In the genomic region with DNA sequence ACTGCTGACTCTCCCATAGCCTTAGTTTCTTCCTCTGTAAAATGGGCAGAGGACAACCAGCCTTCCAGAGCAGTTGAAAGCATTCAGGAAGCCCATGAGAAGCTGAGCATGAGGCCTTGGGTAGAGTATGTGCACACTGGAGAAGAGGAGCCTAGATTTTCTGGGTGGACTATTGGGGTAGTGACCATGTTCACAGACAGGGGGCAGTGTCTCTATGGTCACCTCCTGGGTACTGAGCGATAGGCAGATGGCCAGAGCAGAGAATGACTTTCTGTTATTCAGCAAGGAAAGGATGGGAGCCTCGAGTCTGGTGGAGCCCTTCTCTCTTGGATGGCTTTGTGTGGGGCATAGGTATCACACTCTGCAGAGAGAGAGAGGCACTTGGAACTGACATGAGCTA, we compare ENCODE assay signal across 11 mouse cellular contexts.
DNase-seq lines count a peak whose midpoint lies in the region; TF ChIP-seq lines count a peak whose summit lies in the region.
"Had no signal": no experiment of that assay in that cellular context is flagged by ENCODE, and none has a peak within 500 bp of the region (broad histone marks: within the 10 kb centered on the region; RNA-seq: fewer than 3 reads in every experiment).

No protein-coding gene starts in this region.

- peak; percentile 54 for TF ChIP-seq CTCF in kidney, adult 2 months (conservative IDR thresholded peaks at IDR 0.05; ENCODE audit: insufficient read depth, insufficient read length, low read depth, low read length)
- no peak for TF ChIP-seq CTCF in thymus, adult 2 months (IDR thresholded peaks at IDR 0.05; ENCODE audit: borderline replicate concordance, control insufficient read depth, extremely low read depth, insufficient read depth, low read length, poor library complexity)
- peak; percentile 45; the same call in 1 of the 2 replicates for TF ChIP-seq CTCF in small intestine, adult 2 months (IDR thresholded peaks at IDR 0.05; ENCODE audit: extremely low read depth, insufficient read length, insufficient replicate concordance, low read depth, low read length)

- no peaks in the 10 kb centered on the region for H3K27me3 ChIP-seq in kidney, adult 2 months (replicated peaks; ENCODE audit: control insufficient read depth, insufficient read depth, low read length)
- no peaks in the 10 kb centered on the region for H3K27me3 ChIP-seq in thymus, adult 2 months (ENCODE audit: control insufficient read depth, insufficient read depth, low read length)
- no peaks in the 10 kb centered on the region for H3K27me3 ChIP-seq in small intestine, adult 2 months (ENCODE audit: control insufficient read depth, insufficient read depth, low read length)
- H3K27me3 ChIP-seq: hindbrain, embryonic 15.5 days had no signal

- H3K4me1 ChIP-seq in kidney, adult 2 months (ENCODE audit: control insufficient read depth, insufficient read depth, low read length): no peaks in the 10 kb centered on the region
- no peaks in the 10 kb centered on the region for H3K4me1 ChIP-seq in thymus, adult 2 months (replicated peaks; ENCODE audit: control insufficient read depth, insufficient read depth, low read length)
- no peaks in the 10 kb centered on the region for H3K4me1 ChIP-seq in small intestine, adult 2 months (ENCODE audit: control insufficient read depth, insufficient read depth, insufficient read length, low read length)

- H3K27ac ChIP-seq in kidney, adult 2 months (ENCODE audit: insufficient read depth, low read depth, low read length): no peak overlapping the region
- H3K27ac ChIP-seq in thymus, adult 2 months (ENCODE audit: control insufficient read depth, insufficient read depth, low read length): no peak overlapping the region
- H3K27ac ChIP-seq in small intestine, adult 2 months (ENCODE audit: insufficient read depth, low read depth, low read length): no peak overlapping the region
- H3K27ac ChIP-seq: hindbrain, embryonic 15.5 days; limb, embryonic 10.5 days had no signal

- WGBS in kidney, adult 2 months: 79% methylated on average over 2 of the region's 2 CpGs
- 83% methylated on average over 2 of the region's 2 CpGs for whole genome bisulfite sequencing in thymus, adult 2 months
- WGBS in small intestine, adult 2 months: 54% methylated on average over 2 of the region's 2 CpGs

- TF ChIP-seq POLR2A in kidney, adult 2 months (IDR thresholded peaks at IDR 0.05; ENCODE audit: low read depth, low read length): no peak
- TF ChIP-seq POLR2A in thymus, adult 2 months (IDR thresholded peaks at IDR 0.05; ENCODE audit: control insufficient read depth, extremely low read depth, insufficient read depth, low read length, poor library complexity): no peak
- no peak for TF ChIP-seq POLR2A in small intestine, adult 2 months (IDR thresholded peaks at IDR 0.05; ENCODE audit: low read depth, low read length)

- no peaks in the 10 kb centered on the region for H3K36me3 ChIP-seq in kidney, adult 2 months (ENCODE audit: control insufficient read depth, insufficient read depth, low read length)
- H3K36me3 ChIP-seq in thymus, adult 2 months (ENCODE audit: control insufficient read depth, insufficient read depth, low read length): peaks cover 11% of the 10 kb centered on the region; the same call in 1 of the 2 replicates
- peaks cover 2% of the 10 kb centered on the region; the same call in 1 of the 2 replicates for H3K36me3 ChIP-seq in small intestine, adult 2 months (ENCODE audit: control insufficient read depth, insufficient read depth, low read length)
- H3K36me3 ChIP-seq: hindbrain, embryonic 15.5 days; limb, embryonic 10.5 days had no signal

- no peak overlapping the region for H3K4me3 ChIP-seq in kidney, adult 2 months (ENCODE audit: insufficient read depth, low read depth, low read length)
- H3K4me3 ChIP-seq in thymus, adult 2 months (ENCODE audit: control insufficient read depth, insufficient read depth, low read length): no peak overlapping the region
- no peak overlapping the region for H3K4me3 ChIP-seq in small intestine, adult 2 months (ENCODE audit: low read depth, low read length)
- H3K4me3 ChIP-seq: hindbrain, embryonic 15.5 days; limb, embryonic 10.5 days had no signal

- peak; percentile 24 for DNase-seq in kidney, adult 2 months
- no peak for DNase-seq in kidney, postnatal 14 days
- DNase-seq in thymus, adult 2 months: peak; percentile 14
- DNase-seq in thymus, postnatal 25 days: no peak
- DNase-seq in brain, adult 2 months (ENCODE audit: low read depth, low spot score): peak; percentile 23
- DNase-seq in urinary bladder, postnatal 25 days (ENCODE audit: low spot score): no peak
- DNase-seq in heart, adult 9 months (ENCODE audit: low spot score in 2 of 2): no peak
- DNase-seq: gastrocnemius, postnatal 25 days had no signal

Comparison
In these comparisons a context has a peak if more than half of its experiments do, and no peak if none do; other contexts are left out.
1. DNase-seq: peak in kidney, adult 2 months (single experiment), thymus, adult 2 months (single experiment) and brain, adult 2 months (single experiment); none in kidney, postnatal 14 days (single experiment), thymus, postnatal 25 days (single experiment), urinary bladder, postnatal 25 days (single experiment) and heart, adult 9 months (0 of 2).